Mouse (Mus musculus) limb, embryonic 15.5 days (tissue): ENCODE results near the gene Cdh24. TPM values are rescaled to one million over a fixed set of nuclear protein-coding genes. Genes with fewer than 3 reads are reported as not detected.

Experiments
- microRNA counts: library from miRNA; unstranded; fragments of <30 nt; microRNA quantifications from one replicate; lab custom pipeline; 2016
- microRNA-seq: library from miRNA; unstranded; fragments of <30 nt; microRNA quantifications from one replicate; pipeline ENCODE4, GENCODE M21; 2016
- polyA plus RNA-seq: library from polyadenylated mRNA; unstranded; fragments of >200 nt; fragmentation: Nextera tagmentation; extraction: Ambion mirVana; gene quantifications from 2 replicates; pipeline ENCODE4 v1.2.1, GENCODE M21; 2015

Cdh24 gene
- polyA plus RNA-seq, 1 experiment from 2014 or later: 4.2 TPM

MicroRNAs encoded within 50 kb of the gene (microRNA counts, 519-probe panel; counts per million panel counts)
- microRNA mmu-miR-686 (lab: Ali Mortazavi, UCI): not detected

Small RNAs within 50 kb of the gene (microRNA-seq; reads per million reads assigned to microRNA genes)
- gene Mir686 (not detected), gene Mir6948 (not detected)

Other genes starting within 250 kb of the Cdh24 start
- 5.8 and 6.5 TPM in 2 replicates for gene Slc7a7, start 223.6 kb downstream of the Cdh24 start, polyA plus RNA-seq
- gene Mrpl52, start 214.5 kb downstream of the Cdh24 start, polyA plus RNA-seq: 196 and 218 TPM in 2 replicates
- 245 and 272 TPM in 2 replicates for gene Mmp14, start 209.8 kb downstream of the Cdh24 start, polyA plus RNA-seq
- gene Lrp10, start 177.2 kb downstream of the Cdh24 start, polyA plus RNA-seq: 42.8 and 46.4 TPM in 2 replicates
- 1.5 and 2.2 TPM in 2 replicates for gene Rem2, start 165.3 kb downstream of the Cdh24 start, polyA plus RNA-seq
- 68.6 and 71.4 TPM in 2 replicates for gene Prmt5, start 123.8 kb downstream of the Cdh24 start, polyA plus RNA-seq
- gene Haus4, start 86.7 kb downstream of the Cdh24 start, polyA plus RNA-seq: 52.6 and 53.0 TPM in 2 replicates
- 50.7 and 52.7 TPM in 2 replicates for gene Ajuba, start 63.8 kb downstream of the Cdh24 start, polyA plus RNA-seq
- 5.8 and 6.1 TPM in 2 replicates for gene 4931414P19Rik, start 35.4 kb downstream of the Cdh24 start, polyA plus RNA-seq
- gene Psmb5, start 23.3 kb downstream of the Cdh24 start, polyA plus RNA-seq: 343 and 373 TPM in 2 replicates
- not detected in 2 replicates for gene Psmb11, start 19.9 kb downstream of the Cdh24 start, polyA plus RNA-seq
- 0.99 TPM in 1 of 2 replicates, not detected in the other for gene Gm17606, start 412 bp downstream of the Cdh24 start, polyA plus RNA-seq
- gene 1700123O20Rik, start 44.9 kb upstream of the Cdh24 start, polyA plus RNA-seq: 79.6 and 81.2 TPM in 2 replicates
- 109 TPM in 2 replicates for gene Acin1, start 45.6 kb upstream of the Cdh24 start, polyA plus RNA-seq
- 0.21 and 0.24 TPM in 2 replicates for gene Gm29776, start 57.5 kb upstream of the Cdh24 start, polyA plus RNA-seq
- gene Cebpe, start 70.8 kb upstream of the Cdh24 start, polyA plus RNA-seq: 0.12 TPM in 1 of 2 replicates, not detected in the other
- 5.0 and 5.4 TPM in 2 replicates for gene Slc7a8, start 140.6 kb upstream of the Cdh24 start, polyA plus RNA-seq
- gene Rnf212b, start 172.8 kb upstream of the Cdh24 start, polyA plus RNA-seq: not detected in 2 replicates
- gene Homez, start 229.6 kb upstream of the Cdh24 start, polyA plus RNA-seq: 8.3 and 8.4 TPM in 2 replicates
- 0.94 and 1.0 TPM in 2 replicates for gene Ppp1r3e, start 236.2 kb upstream of the Cdh24 start, polyA plus RNA-seq
- gene Bcl2l2, start 242.0 kb upstream of the Cdh24 start, polyA plus RNA-seq: 3.8 and 4.6 TPM in 2 replicates
- 0.33 TPM in 1 of 2 replicates, not detected in the other for gene Gm20521, start 242.1 kb upstream of the Cdh24 start, polyA plus RNA-seq